Mouse (Mus musculus) ovary, adult 2 months (tissue): ENCODE results near the gene Ifitm10. TPM values are rescaled to one million over a fixed set of nuclear protein-coding genes. Genes with fewer than 3 reads are reported as not detected.

Source experiments
- polyA plus RNA-seq: library from polyadenylated mRNA; depleted of rRNA; stranded (reverse); fragments of >200 nt; gene quantifications from 2 replicates; pipeline ENCODE4 v1.2.3, GENCODE M21; 2012; rRNA removed

The Ifitm10 gene
- polyA plus RNA-seq = 5.0 and 5.6 TPM in 2 replicates

DNA sequence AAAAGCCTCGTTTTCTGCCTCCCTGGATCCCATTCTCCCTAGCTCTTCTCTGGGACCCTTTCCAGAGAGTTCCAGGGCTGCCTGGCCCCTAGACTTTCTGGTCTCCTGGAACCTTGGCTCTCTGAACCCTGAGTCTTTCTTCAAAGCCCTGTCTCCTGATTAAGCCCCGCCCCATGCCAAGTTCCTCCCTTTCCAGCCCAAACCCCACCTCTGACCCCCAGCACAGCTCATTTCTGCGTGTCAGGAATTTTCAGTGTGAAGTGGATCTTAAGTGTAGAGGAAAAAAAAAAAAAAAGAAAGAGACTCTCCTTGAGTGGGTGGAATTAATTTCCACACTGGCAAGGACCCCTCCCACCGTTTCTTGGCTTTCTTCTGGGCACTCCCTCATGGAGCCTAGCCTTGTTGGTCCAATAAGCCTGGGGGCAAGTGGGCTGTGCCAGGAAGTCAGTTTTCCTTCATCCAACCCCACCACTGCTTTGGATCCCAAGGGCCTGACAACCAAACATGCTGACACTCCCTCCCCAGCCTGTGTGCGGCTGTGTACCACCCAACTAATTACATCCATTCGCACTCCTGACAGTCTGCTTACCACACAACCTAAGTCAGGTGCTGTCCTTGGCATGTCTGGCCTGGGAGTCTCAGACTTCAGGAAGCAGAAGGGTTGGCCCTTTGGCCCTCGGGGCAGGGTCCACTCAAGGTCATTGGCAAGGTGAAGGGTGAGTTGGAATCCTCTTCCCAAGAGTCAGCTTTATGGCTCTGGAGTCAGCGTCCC lies at the start of gene Ifitm10:
Ifitm10 (minus strand) TSS at position 113 of the 772 bp plus-strand sequence.

DNA sequence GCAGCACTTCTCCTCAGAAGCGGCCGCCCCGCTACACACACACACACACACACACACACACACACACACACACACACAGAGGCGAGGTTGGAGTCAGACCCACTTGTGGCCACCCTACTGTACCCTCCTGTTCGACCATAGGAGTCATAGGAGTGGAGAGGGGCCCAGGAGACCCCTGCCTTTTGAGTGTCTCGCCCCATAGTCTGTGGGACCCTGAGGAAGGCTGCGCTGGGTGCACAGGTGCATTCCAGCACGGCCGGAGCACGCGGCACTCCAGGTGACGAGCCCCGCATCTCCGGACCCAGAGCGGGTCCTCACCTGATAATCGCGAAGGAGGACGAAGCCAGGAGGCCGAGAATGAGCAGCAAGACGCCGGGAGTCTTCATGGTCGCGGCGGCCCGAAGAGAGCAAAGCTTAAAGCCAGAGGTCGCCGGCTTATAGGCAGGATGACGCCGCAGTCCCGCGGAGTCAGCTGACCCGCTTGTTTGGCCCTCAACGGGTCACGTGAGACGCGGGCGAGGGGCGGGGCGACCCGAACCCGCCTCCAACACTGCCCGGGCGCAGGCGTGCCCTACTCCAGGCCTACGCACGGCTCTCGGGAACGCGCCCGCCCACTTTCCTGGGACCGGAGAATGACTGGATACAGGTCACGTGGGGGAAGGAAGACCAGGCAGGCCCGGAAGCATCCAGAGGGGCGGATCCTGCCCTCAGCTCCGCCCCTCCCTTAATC lies 14.0 kb upstream of the Ifitm10 start, which contains the start of gene Ctsd:
Ctsd (minus strand) TSS at position 620 of the 730 bp plus-strand sequence.

DNA sequence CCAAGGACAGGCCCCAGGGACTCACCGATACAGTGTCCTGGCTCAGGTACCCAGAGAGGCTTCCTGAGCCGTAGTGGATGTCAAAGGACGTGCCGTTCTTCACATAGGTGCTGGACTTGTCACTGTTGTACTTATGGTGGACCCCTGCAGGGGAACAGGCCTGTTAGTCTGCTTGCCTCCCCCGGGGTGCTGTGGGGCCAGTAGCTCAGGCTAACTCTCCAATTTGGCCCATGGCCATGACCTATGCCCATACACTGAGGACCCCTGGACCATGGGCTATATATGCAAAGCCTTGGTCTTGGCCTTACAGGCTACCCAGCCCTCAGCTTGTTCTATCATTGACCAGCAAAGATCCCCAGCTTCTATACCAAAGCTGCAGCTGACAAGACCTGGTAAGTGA lies 9.0 kb upstream of the Ifitm10 start, which contains the start of gene Gm49369:
Gm49369 (minus strand) TSS at position 101 of the 400 bp plus-strand sequence.

DNA sequence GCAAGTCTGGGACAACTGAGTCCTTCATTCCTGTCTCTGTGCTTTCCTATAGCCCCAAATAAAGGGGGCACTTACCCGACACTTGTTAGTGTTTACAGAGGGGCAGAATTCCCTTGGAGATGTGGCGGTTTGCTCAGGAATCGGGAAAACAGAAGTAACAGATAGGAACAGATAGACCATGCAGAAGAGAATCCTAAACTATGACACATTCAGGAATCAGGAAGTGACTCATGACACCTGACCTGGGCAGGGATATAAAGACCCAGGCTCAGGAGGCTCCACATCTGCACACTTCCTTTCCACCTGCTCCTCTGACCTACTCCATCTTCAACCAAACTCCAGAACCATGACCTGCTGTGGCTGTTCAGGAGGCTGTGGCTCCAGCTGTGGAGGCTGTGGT lies 70.3 kb downstream of the Ifitm10 start, which contains the start of gene Krtap5-4:
Krtap5-4 (plus strand) TSS at position 301 of the 400 bp plus-strand sequence.

DNA sequence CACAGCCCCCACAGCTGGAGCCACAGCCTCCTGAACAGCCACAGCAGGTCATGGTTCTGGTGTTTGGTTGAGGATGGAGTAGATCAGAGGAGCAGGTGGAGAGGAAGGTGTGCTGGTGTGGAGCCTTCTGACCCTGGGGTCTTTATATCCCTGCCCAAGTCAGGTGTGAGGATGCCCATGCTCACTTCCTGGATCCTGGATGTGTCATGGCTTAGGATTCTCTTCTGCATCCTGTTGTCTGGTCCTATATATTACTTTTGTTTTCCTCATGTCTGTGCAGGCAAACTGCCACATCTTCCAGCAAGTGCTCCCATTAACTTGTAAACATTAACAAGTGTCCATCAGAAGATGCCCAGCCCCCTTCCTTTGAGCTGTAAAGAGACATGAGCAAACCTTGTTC lies 76.5 kb downstream of the Ifitm10 start, which contains the start of gene Krtap5-1:
Krtap5-1 (minus strand) TSS at position 101 of the 400 bp plus-strand sequence.

Other genes with a start within 250 kb of the Ifitm10 start
- gene Gm39115, start 237.7 kb downstream of the Ifitm10 start, polyA plus RNA-seq = not detected in 2 replicates
- not detected in 2 replicates for gene Gm45337, start 229.1 kb downstream of the Ifitm10 start, polyA plus RNA-seq
- gene Gm29735, start 216.6 kb downstream of the Ifitm10 start, polyA plus RNA-seq = not detected in 2 replicates
- gene Gm4553, start 208.0 kb downstream of the Ifitm10 start, polyA plus RNA-seq = not detected in 2 replicates
- gene Krtap5-2, start 197.7 kb downstream of the Ifitm10 start, polyA plus RNA-seq = not detected in 2 replicates
- not detected in 2 replicates for gene Gm10153, start 183.4 kb downstream of the Ifitm10 start, polyA plus RNA-seq
- not detected in 2 replicates for gene Krtap5-3, start 172.4 kb downstream of the Ifitm10 start, polyA plus RNA-seq
- gene Gm7579, start 161.9 kb downstream of the Ifitm10 start, polyA plus RNA-seq = not detected in 2 replicates
- gene Krtap5-5, start 143.8 kb downstream of the Ifitm10 start, polyA plus RNA-seq = not detected in 2 replicates
- not detected in 2 replicates for gene Gm40460, start 132.7 kb downstream of the Ifitm10 start, polyA plus RNA-seq
- not detected in 2 replicates for gene Gm2431, start 115.4 kb downstream of the Ifitm10 start, polyA plus RNA-seq
- gene Gm4559, start 99.4 kb downstream of the Ifitm10 start, polyA plus RNA-seq = not detected in 2 replicates
- gene Krtap5-1, start 76.6 kb downstream of the Ifitm10 start, polyA plus RNA-seq = not detected in 2 replicates
- gene Krtap5-4, start 70.2 kb downstream of the Ifitm10 start, polyA plus RNA-seq = not detected in 2 replicates
- 0.52 and 2.4 TPM in 2 replicates for gene Gm49369, start 8.9 kb upstream of the Ifitm10 start, polyA plus RNA-seq
- 813 and 888 TPM in 2 replicates for gene Ctsd, start 14.3 kb upstream of the Ifitm10 start, polyA plus RNA-seq
- gene Syt8, start 61.1 kb upstream of the Ifitm10 start, polyA plus RNA-seq = 2.1 and 7.7 TPM in 2 replicates
- 6.2 and 8.1 TPM in 2 replicates for gene Tnni2, start 68.1 kb upstream of the Ifitm10 start, polyA plus RNA-seq
- gene Lsp1, start 87.1 kb upstream of the Ifitm10 start, polyA plus RNA-seq = 134 and 175 TPM in 2 replicates
- gene Tnnt3, start 125.1 kb upstream of the Ifitm10 start, polyA plus RNA-seq = 1.6 and 4.3 TPM in 2 replicates
- 19.4 and 24.4 TPM in 2 replicates for gene Mrpl23, start 158.9 kb upstream of the Ifitm10 start, polyA plus RNA-seq